Mouse (Mus musculus): Measurements from ENCODE around the gene Kif1c. TPM values are rescaled to one million over a fixed set of nuclear protein-coding genes. Genes with fewer than 3 reads are reported as not detected.

The Kif1c gene
- polyA plus RNA-seq (2015; fragmentation: Nextera tagmentation; extraction: Ambion mirVana): 3.5 and 3.6 TPM in 2 replicates

DNA sequence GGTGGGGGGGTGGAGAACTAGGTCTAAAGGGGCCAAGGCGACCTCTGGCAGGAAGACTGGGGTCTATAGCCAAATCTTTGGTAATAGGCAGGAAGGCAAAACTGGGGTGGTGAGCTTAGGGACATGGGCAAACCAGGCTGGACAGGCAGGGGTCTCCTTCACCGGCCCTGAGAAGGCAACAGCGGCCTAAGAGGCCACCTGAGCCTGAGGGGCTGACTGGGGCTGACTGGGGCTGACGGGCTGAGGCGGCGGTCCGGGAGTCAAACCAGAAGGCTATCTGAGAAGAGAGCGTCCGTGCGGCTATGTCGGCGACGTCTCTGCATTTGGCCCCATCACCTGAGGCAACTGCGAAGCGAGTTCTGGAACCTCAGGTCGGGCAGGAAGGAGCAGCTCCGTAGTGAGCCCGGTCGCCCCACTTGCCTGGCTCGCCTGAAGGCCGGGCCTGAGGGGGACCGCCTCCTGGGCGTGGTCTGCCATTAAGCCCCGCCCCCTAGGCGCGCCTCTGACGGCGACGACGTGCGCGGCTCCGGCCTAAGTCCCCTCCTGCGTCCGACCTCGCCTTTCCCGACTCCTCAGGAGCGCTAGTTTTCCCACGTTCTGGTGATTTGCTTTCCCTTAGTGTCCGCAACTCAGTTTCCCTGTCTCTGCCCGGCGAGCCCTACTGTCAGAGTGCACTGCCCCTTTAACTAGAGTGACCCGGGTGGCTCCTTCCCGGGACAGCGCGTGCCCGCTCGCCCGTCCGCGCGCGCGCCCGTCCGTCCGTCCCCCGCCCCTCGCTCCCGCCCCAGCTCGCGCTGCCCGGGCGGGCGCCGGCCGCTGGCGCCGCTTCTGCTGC is at the start of gene Kif1c, which contains the start of gene Inca1:
Kif1c (plus strand) TSS at position 827 of the 835 bp plus-strand sequence.
Inca1 (minus strand) TSS at position 434 of the 835 bp plus-strand sequence.
- Histone ChIP-seq H3K27ac (peak within 1 kb of the TSS; percentile 98), H3K4me3 (replicated peaks) (peak within 1 kb of the TSS; percentile 96), H3K9me3 (replicated peaks) (no peaks in the 10 kb centered on the region), H3K27me3 (no peaks in the 10 kb centered on the region), H3K4me2 (peak within 1 kb of the TSS; percentile 77), H3K9ac (peak within 1 kb of the TSS; percentile 97), H3K36me3 (peaks cover 20% of the 10 kb centered on the region), H3K4me1 (peaks cover 26% of the 10 kb centered on the region)
- under 1% methylated on average over 62 of the region's 69 CpGs for WGBS
- peak; percentile 93 for ATAC-seq (replicated peaks; ENCODE audit: low FRiP score)

DNA sequence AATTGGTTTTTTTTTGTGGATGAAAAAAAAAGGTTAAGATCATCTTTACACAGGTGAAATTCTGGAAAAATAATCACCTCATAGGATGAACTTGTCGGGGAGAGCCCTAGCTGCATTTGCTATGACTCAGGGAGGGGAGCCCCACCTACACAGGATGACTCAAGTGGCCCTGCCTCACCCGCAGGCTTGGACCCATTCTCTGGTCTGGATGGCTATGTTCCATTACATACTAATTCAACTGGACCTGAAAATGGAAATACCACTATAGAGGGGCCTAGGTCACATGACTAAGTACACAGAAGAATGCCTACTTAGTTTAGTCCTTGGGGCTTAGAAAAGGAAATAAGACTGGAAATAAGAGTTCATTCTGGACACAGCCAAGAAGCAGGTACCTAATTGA is 49.0 kb upstream of the Kif1c start:
- no peak overlapping the region for H3K27ac ChIP-seq
- H3K4me1 ChIP-seq: peaks cover 65% of the 10 kb centered on the region
- H3K4me2 ChIP-seq: peak overlapping the region; percentile 95
- H3K36me3 ChIP-seq: peaks cover 51% of the 10 kb centered on the region
- H3K9me3 ChIP-seq (replicated peaks): no peaks in the 10 kb centered on the region
- H3K9ac ChIP-seq: no peak overlapping the region
- 83% methylated on average over 2 of the region's 2 CpGs for WGBS
- H3K27me3 ChIP-seq: no peaks in the 10 kb centered on the region
- H3K4me3 ChIP-seq (replicated peaks): 0 out of 2 replicates have a peak overlapping the region, but pooled peaks have one; percentile 2
- ATAC-seq (replicated peaks; ENCODE audit: low FRiP score): no peak

DNA sequence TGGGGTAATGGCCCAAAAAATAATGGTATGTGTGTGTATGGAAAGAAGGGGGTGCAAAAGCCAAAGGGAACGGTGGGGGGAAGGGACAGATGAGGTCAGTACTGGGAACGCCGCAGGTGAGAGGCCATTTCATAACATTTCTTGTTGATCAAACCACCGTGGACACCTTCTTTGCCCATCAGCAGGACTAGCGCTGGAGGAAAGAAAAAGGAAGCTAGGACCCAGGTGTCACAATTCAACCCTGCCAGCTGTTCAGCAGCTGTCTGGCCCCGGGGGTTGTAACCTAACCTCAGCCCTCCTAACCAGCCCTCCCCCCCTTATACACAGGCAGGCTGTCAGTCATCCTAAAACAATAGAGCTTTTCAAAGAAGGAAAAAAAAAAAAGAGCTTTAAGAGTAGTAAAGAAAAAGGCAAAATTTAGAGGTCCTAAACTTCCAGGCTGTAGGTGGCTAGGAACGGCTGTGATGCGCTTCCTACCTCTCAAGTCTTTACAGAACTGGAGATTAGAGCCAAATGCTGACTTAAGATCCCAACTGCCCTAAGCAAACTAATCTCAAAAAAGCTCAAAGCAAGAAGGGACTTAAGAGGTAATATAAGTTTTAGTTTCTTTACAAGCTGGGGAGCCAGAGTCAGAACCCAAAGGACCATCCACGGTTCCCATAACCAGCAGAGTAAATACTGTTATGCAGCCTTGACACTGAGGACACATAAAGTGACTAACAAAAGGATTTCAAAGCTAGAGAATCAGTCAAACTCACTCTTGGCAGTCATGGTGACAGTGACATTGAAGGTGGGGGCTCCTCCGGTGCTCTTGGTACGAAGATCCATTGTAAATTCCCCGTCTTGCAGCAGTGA is 48.1 kb upstream of the Kif1c start:
- 47% methylated on average over 12 of the region's 12 CpGs for WGBS
- no peaks in the 10 kb centered on the region for H3K9me3 ChIP-seq (replicated peaks)
- no peak for ATAC-seq (replicated peaks; ENCODE audit: low FRiP score)
- peaks cover 73% of the 10 kb centered on the region for H3K4me1 ChIP-seq
- peak overlapping the region; percentile 100 for H3K4me3 ChIP-seq (replicated peaks)
- peak overlapping the region; percentile 99 for H3K27ac ChIP-seq
- H3K27me3 ChIP-seq: no peaks in the 10 kb centered on the region
- H3K36me3 ChIP-seq: peaks cover 51% of the 10 kb centered on the region
- peak overlapping the region; percentile 99 for H3K9ac ChIP-seq
- peak overlapping the region; percentile 95 for H3K4me2 ChIP-seq

DNA sequence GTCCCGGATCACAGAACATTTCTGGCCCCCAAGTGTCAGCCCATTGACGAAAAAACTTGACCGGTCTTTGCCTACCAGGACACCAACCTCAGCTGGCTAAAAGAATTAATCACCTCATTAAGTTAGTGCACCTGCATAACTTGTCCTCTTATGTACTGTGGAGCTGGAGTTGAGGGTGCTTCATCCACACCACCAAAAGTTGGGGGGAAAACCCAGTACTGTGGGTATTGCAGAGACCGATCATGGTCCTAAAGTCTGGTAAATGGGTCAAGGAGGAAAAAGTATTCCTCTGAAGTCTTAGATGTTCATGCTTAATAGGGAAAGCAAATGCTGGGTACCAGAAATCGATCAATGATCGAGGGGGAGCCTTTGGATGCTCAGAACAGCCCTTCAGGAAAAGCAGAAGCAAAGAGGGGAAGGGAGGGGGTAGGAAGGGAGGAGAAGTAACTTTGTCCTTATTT is 47.4 kb upstream of the Kif1c start:
- H3K9ac ChIP-seq: peak overlapping the region; percentile 99
- ATAC-seq (replicated peaks; ENCODE audit: low FRiP score): no peak
- H3K27ac ChIP-seq: peak overlapping the region; percentile 99
- peak overlapping the region; percentile 100 for H3K4me3 ChIP-seq (replicated peaks)
- no peaks in the 10 kb centered on the region for H3K9me3 ChIP-seq (replicated peaks)
- WGBS: 33% methylated on average over 6 of the region's 6 CpGs
- H3K4me1 ChIP-seq: peaks cover 76% of the 10 kb centered on the region
- H3K36me3 ChIP-seq: peaks cover 51% of the 10 kb centered on the region
- H3K4me2 ChIP-seq: peak overlapping the region; percentile 95
- H3K27me3 ChIP-seq: no peaks in the 10 kb centered on the region

DNA sequence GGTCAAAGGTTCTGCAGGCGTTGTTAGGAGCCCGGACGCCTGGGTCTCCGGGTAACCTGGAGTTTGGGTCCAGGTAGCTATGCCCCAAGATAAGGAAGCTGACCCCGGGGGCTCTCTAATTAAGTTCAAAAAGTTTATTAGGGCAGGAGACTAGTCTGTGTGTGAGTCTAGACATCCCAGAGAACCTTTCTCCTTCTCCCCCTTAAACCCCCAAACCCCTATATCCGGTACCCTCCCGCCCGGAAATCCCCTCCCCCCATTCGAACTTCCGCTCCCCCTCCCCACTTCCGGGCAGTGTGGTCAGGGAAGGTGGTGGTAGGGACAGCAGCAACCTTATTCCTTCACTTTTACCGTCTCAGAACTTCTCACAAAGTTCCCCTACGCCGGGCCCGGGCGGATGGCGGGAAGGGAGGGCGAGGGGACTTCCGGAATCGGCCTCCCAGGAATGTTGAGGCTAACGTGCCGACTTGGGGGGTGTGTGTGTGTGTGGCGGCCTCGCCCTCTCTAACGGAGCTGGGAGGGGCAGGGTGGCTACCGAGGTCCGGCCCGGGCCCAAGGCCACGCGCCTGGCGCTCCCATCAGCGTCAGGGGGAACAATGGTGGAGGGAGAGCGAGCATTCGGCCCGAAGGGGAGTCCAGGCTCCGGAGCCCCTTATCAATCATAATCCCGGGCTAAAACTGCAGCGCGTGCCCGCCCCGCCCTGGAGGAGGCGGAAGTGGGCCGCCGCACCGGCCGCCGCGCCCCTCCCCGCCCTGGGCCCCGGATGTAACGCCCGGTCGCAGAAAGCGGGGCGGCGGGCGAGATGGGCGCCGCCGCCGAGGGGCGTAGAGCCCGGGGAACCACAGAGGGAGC is 46.8 kb upstream of the Kif1c start:
- under 1% methylated on average over 63 of the region's 63 CpGs for WGBS
- ATAC-seq (replicated peaks; ENCODE audit: low FRiP score): peak; percentile 54
- Histone ChIP-seq H3K27me3 (no peaks in the 10 kb centered on the region), H3K36me3 (peaks cover 46% of the 10 kb centered on the region), H3K9ac (peak overlapping the region; percentile 99), H3K4me1 (peaks cover 76% of the 10 kb centered on the region), H3K4me2 (peak overlapping the region; percentile 95), H3K4me3 (replicated peaks) (peak overlapping the region; percentile 100), H3K27ac (peak overlapping the region; percentile 99), H3K9me3 (replicated peaks) (no peaks in the 10 kb centered on the region)

DNA sequence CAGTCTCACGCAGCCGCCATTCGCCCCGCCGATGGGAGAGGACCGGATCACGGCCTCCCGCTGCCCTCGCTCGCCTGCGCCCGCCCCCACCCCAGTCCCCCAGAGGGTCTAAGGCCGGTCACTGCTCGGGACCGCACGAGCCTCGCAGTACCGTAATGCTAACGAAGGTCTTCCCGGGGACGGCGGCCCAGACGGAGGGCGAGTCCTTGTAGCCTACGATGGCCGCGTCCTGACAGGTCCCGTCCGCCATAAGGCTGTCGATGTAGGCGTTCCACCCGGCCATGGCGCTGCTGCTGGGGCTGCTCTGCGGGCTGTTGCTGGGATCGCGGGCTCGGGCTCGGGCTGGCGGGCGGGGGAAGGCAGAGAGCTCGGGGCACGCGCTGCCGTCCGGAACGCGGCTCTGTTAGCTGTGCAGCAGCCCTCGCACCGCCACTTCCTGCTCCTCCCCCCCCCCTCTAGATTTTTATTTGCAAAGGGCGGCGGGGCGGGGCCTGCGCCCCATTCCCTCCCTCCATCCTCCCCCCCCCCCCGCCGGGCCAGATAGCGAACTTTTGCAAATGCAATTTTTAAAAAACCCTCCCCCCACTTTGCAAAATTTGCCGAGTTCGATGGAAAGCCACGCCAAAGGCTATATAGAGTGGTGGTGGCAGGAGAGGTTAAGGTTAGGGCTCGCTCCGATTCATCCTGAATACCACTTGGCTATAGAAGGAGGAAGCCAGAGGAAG is 46.0 kb upstream of the Kif1c start, which contains the start of gene Pfn1:
Pfn1 (minus strand) TSS at position 447 of the 725 bp plus-strand sequence.
- Histone ChIP-seq H3K9ac (peak within 1 kb of the TSS; percentile 99), H3K4me1 (peaks cover 72% of the 10 kb centered on the region), H3K9me3 (replicated peaks) (no peaks in the 10 kb centered on the region), H3K36me3 (peaks cover 41% of the 10 kb centered on the region), H3K27me3 (no peaks in the 10 kb centered on the region), H3K4me3 (replicated peaks) (peak within 1 kb of the TSS; percentile 100), H3K4me2 (peak within 1 kb of the TSS; percentile 95), H3K27ac (peak within 1 kb of the TSS; percentile 99)
- ATAC-seq (replicated peaks; ENCODE audit: low FRiP score): peak; percentile 36
- under 1% methylated on average over 61 of the region's 61 CpGs for whole genome bisulfite sequencing

DNA sequence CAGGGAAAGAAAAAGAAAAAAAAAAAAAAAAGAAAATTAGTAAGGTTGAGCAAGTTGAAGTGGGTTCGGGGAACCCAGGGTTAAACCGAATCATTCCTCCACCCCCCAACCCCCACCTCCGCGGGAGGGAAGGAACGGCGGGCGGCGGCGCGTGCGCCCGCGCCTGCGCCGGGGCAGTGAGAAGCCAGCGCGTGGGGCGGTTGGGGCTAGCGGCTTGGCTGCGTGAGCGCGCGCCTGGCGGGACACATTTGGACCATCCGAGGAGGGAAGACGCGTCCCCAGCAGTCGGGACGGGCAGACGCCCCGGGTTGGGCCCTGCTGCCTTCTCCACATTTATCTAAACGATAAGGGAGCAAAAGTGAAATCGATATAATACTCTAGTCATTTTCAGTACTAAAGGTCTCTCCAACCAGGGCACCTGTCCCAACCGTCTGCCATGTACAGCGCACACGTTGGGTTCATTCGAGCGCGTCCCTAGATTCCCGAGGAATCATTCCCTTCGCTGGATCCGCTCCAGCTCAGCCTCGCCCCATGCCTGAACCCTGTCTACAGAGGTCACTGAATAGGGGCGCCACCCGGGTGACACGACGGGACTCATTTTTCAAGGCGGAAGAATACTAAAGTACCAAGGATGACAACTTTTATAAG is 45.3 kb upstream of the Kif1c start:
- peaks cover 66% of the 10 kb centered on the region for H3K4me1 ChIP-seq
- H3K27me3 ChIP-seq: no peaks in the 10 kb centered on the region
- H3K36me3 ChIP-seq: peaks cover 37% of the 10 kb centered on the region
- H3K4me2 ChIP-seq: peak overlapping the region; percentile 95
- peak overlapping the region; percentile 100 for H3K4me3 ChIP-seq (replicated peaks)
- ATAC-seq (replicated peaks; ENCODE audit: low FRiP score): peak; percentile 54; the same call in 1 of the 2 replicates
- peak overlapping the region; percentile 99 for H3K27ac ChIP-seq
- under 1% methylated on average over 48 of the region's 48 CpGs for WGBS
- no peaks in the 10 kb centered on the region for H3K9me3 ChIP-seq (replicated peaks)
- H3K9ac ChIP-seq: peak overlapping the region; percentile 99

DNA sequence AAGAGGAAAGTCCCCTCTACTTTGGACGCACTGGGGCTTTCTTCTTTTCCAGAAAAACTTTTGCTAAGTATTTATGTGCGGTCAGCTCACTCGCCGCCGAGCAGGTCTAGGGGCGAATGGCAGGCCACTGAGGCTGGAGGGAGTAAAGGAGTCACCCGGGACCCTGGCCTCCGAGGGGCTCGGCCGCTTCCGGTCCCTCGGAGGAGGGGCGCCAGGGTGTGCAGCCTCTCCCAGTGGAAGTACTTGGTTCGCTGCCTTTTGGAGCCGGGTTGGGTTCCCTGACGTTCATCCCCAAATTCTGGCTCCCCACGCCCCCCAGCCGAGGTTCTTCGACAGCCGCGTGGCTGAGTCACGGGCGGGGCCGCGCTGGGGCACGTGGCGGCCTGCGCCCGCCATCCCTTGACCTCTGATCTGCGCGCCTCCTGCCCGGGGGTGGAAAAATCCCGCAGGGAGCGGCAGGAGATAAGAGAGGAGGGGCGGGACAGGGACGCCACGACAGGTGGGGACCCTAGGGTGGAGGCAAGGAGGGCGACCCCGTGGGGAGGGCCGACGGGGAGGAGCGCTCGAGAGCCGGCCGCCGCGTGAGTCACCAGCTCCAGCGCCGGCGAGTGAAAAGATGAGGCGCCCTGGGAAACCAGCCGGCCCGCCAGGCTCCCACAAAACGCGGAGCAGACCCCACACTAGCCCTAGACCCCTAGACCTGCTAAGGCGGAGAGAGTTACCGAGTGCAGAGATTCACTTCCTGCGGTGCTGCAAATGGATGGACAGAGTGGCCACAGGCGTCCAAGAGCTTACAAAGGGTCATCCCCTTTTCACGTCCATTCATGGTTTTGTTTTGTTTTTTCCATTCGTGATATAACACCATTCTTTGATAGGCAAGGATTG is 44.5 kb upstream of the Kif1c start:
- H3K27ac ChIP-seq: peak overlapping the region; percentile 99
- H3K4me2 ChIP-seq: peak overlapping the region; percentile 95
- peaks cover 59% of the 10 kb centered on the region for H3K4me1 ChIP-seq
- H3K27me3 ChIP-seq: no peaks in the 10 kb centered on the region
- under 1% methylated on average over 61 of the region's 61 CpGs for WGBS
- peak overlapping the region; percentile 99 for H3K9ac ChIP-seq
- H3K4me3 ChIP-seq (replicated peaks): peak overlapping the region; percentile 100
- H3K36me3 ChIP-seq: peaks cover 37% of the 10 kb centered on the region
- H3K9me3 ChIP-seq (replicated peaks): no peaks in the 10 kb centered on the region
- ATAC-seq (replicated peaks; ENCODE audit: low FRiP score): peak; percentile 30

DNA sequence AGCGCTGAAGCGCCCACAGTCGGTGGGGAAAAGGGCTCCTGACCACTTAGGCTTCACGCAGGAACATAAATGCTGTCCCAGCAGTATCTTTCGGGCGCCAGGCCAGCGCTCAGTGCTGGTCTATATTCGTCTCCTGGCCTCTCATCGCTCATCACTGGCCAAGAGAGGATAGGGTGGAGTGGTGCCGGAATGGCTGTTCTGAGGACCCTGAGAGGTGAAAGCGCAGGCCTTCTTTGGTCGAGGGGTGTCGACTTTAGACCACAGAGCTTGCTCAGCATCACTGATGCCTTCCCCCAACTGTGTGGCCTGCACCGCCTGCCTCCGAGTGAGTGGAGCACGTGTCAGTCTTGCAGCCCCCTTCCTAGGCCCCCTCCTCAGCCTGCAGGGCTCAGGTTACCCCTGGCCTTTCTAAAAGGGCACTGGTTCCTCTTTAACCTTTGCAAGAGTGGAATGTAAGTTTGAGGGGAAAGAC is 43.9 kb upstream of the Kif1c start:
- ATAC-seq (replicated peaks; ENCODE audit: low FRiP score): no peak
- no peaks in the 10 kb centered on the region for H3K27me3 ChIP-seq
- peak overlapping the region; percentile 99 for H3K9ac ChIP-seq
- 11% methylated on average over 16 of the region's 16 CpGs for WGBS
- H3K27ac ChIP-seq: peak overlapping the region; percentile 99
- H3K4me1 ChIP-seq: peaks cover 53% of the 10 kb centered on the region
- peak overlapping the region; percentile 100 for H3K4me3 ChIP-seq (replicated peaks)
- H3K36me3 ChIP-seq: peaks cover 36% of the 10 kb centered on the region
- H3K4me2 ChIP-seq: peak overlapping the region; percentile 95
- H3K9me3 ChIP-seq (replicated peaks): no peaks in the 10 kb centered on the region
